Mouse (Mus musculus) limb, embryonic 14.5 days (tissue): ENCODE measurements around the gene Evi5. TPM values are rescaled to one million over a fixed set of nuclear protein-coding genes. Genes with fewer than 3 reads are reported as not detected.
"Not testable (repeated sequence)": the region's sequence is repeated elsewhere in the genome, so short reads cannot be mapped to it uniquely, and the experiment has no call there.

Experiments
- ATAC-seq: fragments of 200-750 bp; cut with Nextera tagmentation; 2 replicates; pipeline ENCODE4 v1.8.0; 2017; ENCODE audit warnings: low read depth, moderate number of reproducible peaks, moderate TSS enrichment; ENCODE audit not compliant: low FRiP score
- DNase-seq: peaks from one replicate; pipeline ENCODE4 v3.0.0-alpha.2; 2015; ENCODE audit warnings: low spot score
- H3K27ac ChIP-seq: fragments of 300-500 bp; sonication (generic); replicated peaks from 2 replicates; pipeline ENCODE4 v1.5.1; 2014; ENCODE audit warnings: low read depth, mild to moderate bottlenecking, low read length, moderate library complexity, mixed read lengths
- H3K27me3 ChIP-seq: fragments of 300-500 bp; sonication (generic); 2 replicates; pipeline ENCODE4 v1.6.1; 2014; ENCODE audit warnings: low read length, mixed read lengths; ENCODE audit not compliant: control insufficient read depth, insufficient read depth
- H3K36me3 ChIP-seq: fragments of 300-500 bp; sonication (generic); 2 replicates; pipeline ENCODE4 v1.6.1; 2014; ENCODE audit warnings: mild to moderate bottlenecking, low read length, moderate library complexity, mixed read lengths; ENCODE audit not compliant: control insufficient read depth, insufficient read depth
- H3K4me1 ChIP-seq: fragments of 300-500 bp; sonication (generic); 2 replicates; pipeline ENCODE4 v1.6.1; 2014; ENCODE audit warnings: antibody characterized with exemption, low read length, mixed read lengths; ENCODE audit not compliant: control insufficient read depth, insufficient read depth
- H3K4me2 ChIP-seq: fragments of 300-500 bp; sonication (generic); replicated peaks from 2 replicates; pipeline ENCODE4 v1.6.1; 2014; ENCODE audit warnings: low read depth, mild to moderate bottlenecking, low read length, moderate library complexity; ENCODE audit not compliant: severe bottlenecking
- H3K4me3 ChIP-seq: fragments of 300-500 bp; sonication (generic); replicated peaks from 2 replicates; pipeline ENCODE4 v1.5.1; 2014; ENCODE audit warnings: low read length
- H3K9ac ChIP-seq: fragments of 300-500 bp; sonication (generic); 2 replicates; pipeline ENCODE4 v1.6.1; 2014; ENCODE audit warnings: mild to moderate bottlenecking, low read depth, low read length, moderate library complexity; ENCODE audit not compliant: severe bottlenecking
- H3K9me3 ChIP-seq: fragments of 300-500 bp; sonication (generic); 2 replicates; pipeline ENCODE4 v1.6.1; 2016; ENCODE audit warnings: low read length; ENCODE audit not compliant: control insufficient read depth
- POLR2A ChIP-seq: fragments of 200-500 bp; IDR thresholded peaks from 2 replicates; pipeline ENCODE4 v1.8.0; 2012; ENCODE audit warnings: inconsistent platforms, mild to moderate bottlenecking, moderate library complexity, borderline replicate concordance; ENCODE audit not compliant: insufficient read depth, insufficient read length; ENCODE audit errors: extremely low read depth
- WGBS: fragments of 180-500 bp; shearing (Covaris S2); extraction: QIAGEN DNeasy Blood & Tissue Kit; methylation state at CpG from one replicate; pipeline ENCODE4 v1.1.7; 2014; 5-methylcytosine and 5-hydroxymethylcytosine counted together
- polyA plus RNA-seq, 2 experiments: library from polyadenylated mRNA; depleted of rRNA in 1 of 2; stranded (reverse) in 1 of 2; unstranded in 1 of 2; fragments of >200 nt; fragmentation: Nextera tagmentation in 1 of 2; extraction: Ambion mirVana in 1 of 2; gene quantifications; 2 replicates each; pipeline versions ENCODE4 v1.2.1 to v1.2.3; 2012 to 2014

The Evi5 gene
- polyA plus RNA-seq, 2 experiments, result 31.2 to 60.2 TPM

GRCm38 (mm10) chr5:107901014-107901615, 26.2 kb upstream of the Evi5 start:
- no peak for TF ChIP-seq POLR2A
- WGBS, result under 1% methylated on average over 23 of the region's 23 CpGs
- DNase-seq (no peak), ATAC-seq (peak; percentile 13; the same call in 1 of the 2 replicates)
- Histone ChIP-seq H3K27ac (peak overlapping the region; percentile 89), H3K36me3 (peaks cover 41% of the 10 kb centered on the region), H3K9ac (peak overlapping the region; percentile 99), H3K9me3 (no peaks in the 10 kb centered on the region), H3K4me2 (peak overlapping the region; percentile 72), H3K4me3 (peak overlapping the region; percentile 99), H3K4me1 (0 out of 2 replicates have a peak, but pooled peaks cover 3% of the 10 kb centered on the region), H3K27me3 (no peaks in the 10 kb centered on the region)

- TF ChIP-seq POLR2A, result peak; percentile 85; the same call in 1 of the 2 replicates
- 4% methylated on average over 64 of the region's 66 CpGs for WGBS
- Histone ChIP-seq H3K4me1 (0 out of 2 replicates have a peak, but pooled peaks cover 3% of the 10 kb centered on the region), H3K36me3 (peaks cover 34% of the 10 kb centered on the region), H3K27ac (peak within 1 kb of the TSS; percentile 89), H3K4me3 (peak within 1 kb of the TSS; percentile 99), H3K27me3 (no peaks in the 10 kb centered on the region), H3K9me3 (no peaks in the 10 kb centered on the region), H3K9ac (peak within 1 kb of the TSS; percentile 99), H3K4me2 (peak within 1 kb of the TSS; percentile 72)
- peak; percentile 95 for ATAC-seq
- peak; percentile 98 for DNase-seq
These were observed 25.5 kb upstream of the Evi5 start, which contains the start of gene Rpl5 for GRCm38 (mm10) chr5:107900206-107901013. TSS of gene Rpl5 (plus strand) at chr5:107900502.

- Histone ChIP-seq H3K27me3 (no peaks in the 10 kb centered on the region), H3K4me2 (no peak overlapping the region), H3K9ac (no peak overlapping the region), H3K27ac (no peak overlapping the region), H3K4me1 (no peaks in the 10 kb centered on the region), H3K36me3 (no peaks in the 10 kb centered on the region), H3K9me3 (no peaks in the 10 kb centered on the region), H3K4me3 (no peak overlapping the region)
- no peak for TF ChIP-seq POLR2A
- 75% methylated on average over 1 of the region's 1 CpGs for WGBS
- ATAC-seq (no peak), DNase-seq (no peak)
These were observed 21.4 kb upstream of the Evi5 start for GRCm38 (mm10) chr5:107896265-107896664.

- no peak overlapping the region for H3K4me3 ChIP-seq
- no peaks in the 10 kb centered on the region for H3K36me3 ChIP-seq
- no peak overlapping the region for H3K27ac ChIP-seq
- H3K9ac ChIP-seq, result no peak overlapping the region
- WGBS, result 65% methylated on average over 7 of the region's 7 CpGs
- H3K9me3 ChIP-seq, result no peaks in the 10 kb centered on the region
- no peak overlapping the region for H3K4me2 ChIP-seq
- H3K27me3 ChIP-seq, result no peaks in the 10 kb centered on the region
- DNase-seq (no peak), ATAC-seq (no peak)
- TF ChIP-seq POLR2A, result no peak
- H3K4me1 ChIP-seq, result no peaks in the 10 kb centered on the region
These were observed 19.8 kb upstream of the Evi5 start for GRCm38 (mm10) chr5:107894676-107895075.

DNA sequence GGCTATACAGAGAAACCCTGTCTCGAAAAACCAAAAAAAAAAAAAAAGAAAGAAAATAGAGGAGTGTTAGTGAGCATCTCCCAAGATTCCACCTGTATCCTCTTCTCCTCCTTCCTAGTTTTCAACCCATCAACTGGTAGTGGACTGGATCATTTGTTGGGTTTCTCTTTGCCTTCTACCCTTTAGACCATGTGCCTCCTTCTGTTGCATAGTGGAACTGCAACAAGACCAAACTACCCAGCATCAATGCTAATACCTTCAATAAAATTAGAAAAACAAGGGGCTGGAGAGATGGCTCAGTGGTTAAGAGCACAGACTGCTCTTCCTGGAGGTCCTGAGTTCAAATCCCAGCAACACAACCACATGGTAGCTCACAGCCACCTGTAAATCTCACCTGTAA, 16.6 kb upstream of the Evi5 start:
- H3K4me2 ChIP-seq, H3K9ac ChIP-seq, H3K4me1 ChIP-seq, H3K9me3 ChIP-seq, H3K4me3 ChIP-seq, ATAC-seq, DNase-seq, H3K27me3 ChIP-seq, H3K27ac ChIP-seq, H3K36me3 ChIP-seq: not testable (repeated sequence)
- 100% methylated on average over 1 of the region's 1 CpGs for WGBS
